Mouse (Mus musculus) embryonic facial prominence, embryonic 14.5 days (tissue): ENCODE measurements around the gene Grik3. TPM values are rescaled to one million over a fixed set of nuclear protein-coding genes. Genes with fewer than 3 reads are reported as not detected.

Experiments
- ATAC-seq: fragments of 200-750 bp; cut with Nextera tagmentation; 2 replicates; pipeline ENCODE4 v1.8.0; 2017; ENCODE audit warnings: low read depth, moderate number of reproducible peaks, moderate TSS enrichment
- DNase-seq: peaks from one replicate; pipeline ENCODE4 v3.0.0-alpha.2; 2015; ENCODE audit warnings: low spot score
- H3K27ac ChIP-seq: fragments of 300-500 bp; sonication (generic); replicated peaks from 2 replicates; pipeline ENCODE4 v1.5.1; 2014; ENCODE audit warnings: low read depth, mild to moderate bottlenecking, low read length, moderate library complexity
- H3K27me3 ChIP-seq: fragments of 300-500 bp; sonication (generic); replicated peaks from 2 replicates; pipeline ENCODE4 v1.6.1; 2014; ENCODE audit warnings: low read length; ENCODE audit not compliant: control insufficient read depth, insufficient read depth
- H3K36me3 ChIP-seq: fragments of 300-500 bp; sonication (generic); 2 replicates; pipeline ENCODE4 v1.6.1; 2014; ENCODE audit warnings: low read length, mixed read lengths; ENCODE audit not compliant: control insufficient read depth, insufficient read depth
- H3K4me1 ChIP-seq: fragments of 300-500 bp; sonication (generic); 2 replicates; pipeline ENCODE4 v1.6.1; 2014; ENCODE audit warnings: antibody characterized with exemption, low read length; ENCODE audit not compliant: control insufficient read depth, insufficient read depth
- H3K4me2 ChIP-seq: fragments of 300-500 bp; sonication (generic); 2 replicates; pipeline ENCODE4 v1.6.1; 2014; ENCODE audit warnings: low read depth, mild to moderate bottlenecking, low read length, moderate library complexity, mixed read lengths
- H3K4me3 ChIP-seq: fragments of 300-500 bp; sonication (generic); 2 replicates; pipeline ENCODE4 v1.5.1; 2014; ENCODE audit warnings: low read depth, mild to moderate bottlenecking, low read length
- H3K9ac ChIP-seq: fragments of 300-500 bp; sonication (generic); 2 replicates; pipeline ENCODE4 v1.6.1; 2014; ENCODE audit warnings: low read depth, mild to moderate bottlenecking, low read length, moderate library complexity, mixed read lengths
- H3K9me3 ChIP-seq: fragments of 300-500 bp; sonication (generic); 2 replicates; pipeline ENCODE4 v1.6.1; 2016; ENCODE audit warnings: low read length; ENCODE audit not compliant: control insufficient read depth
- WGBS: fragments of 180-500 bp; shearing (Covaris S2); extraction: QIAGEN DNeasy Blood & Tissue Kit; methylation state at CpG from one replicate; pipeline ENCODE4 v1.1.7; 2014; 5-methylcytosine and 5-hydroxymethylcytosine counted together
- polyA plus RNA-seq: library from polyadenylated mRNA; unstranded; fragments of >200 nt; fragmentation: Nextera tagmentation; extraction: Ambion mirVana; gene quantifications from 2 replicates; pipeline ENCODE4 v1.2.1, GENCODE M21; 2014

Gene Grik3
- polyA plus RNA-seq, 1 experiment from 2014 or later, result 0.39 TPM

GRCm38 (mm10) chr4:125705746-125706145 lies 215.2 kb downstream of the Grik3 start:
- peak; percentile 67; the same call in 1 of the 2 replicates for ATAC-seq
- Histone ChIP-seq H3K9me3 (no peaks in the 10 kb centered on the region), H3K9ac (no peak overlapping the region), H3K36me3 (no peaks in the 10 kb centered on the region), H3K4me2 (no peak overlapping the region), H3K27ac (peak overlapping the region; percentile 33; the same call in 1 of the 2 replicates), H3K27me3 (no peaks in the 10 kb centered on the region), H3K4me3 (no peak overlapping the region), H3K4me1 (peaks cover 22% of the 10 kb centered on the region)
- 32% methylated on average over 8 of the region's 8 CpGs for WGBS
- DNase-seq, result peak; percentile 67

- WGBS, result 66% methylated on average over 10 of the region's 10 CpGs
- Histone ChIP-seq H3K4me3 (no peak overlapping the region), H3K4me2 (no peak overlapping the region), H3K9me3 (no peaks in the 10 kb centered on the region), H3K9ac (no peak overlapping the region), H3K27me3 (no peaks in the 10 kb centered on the region), H3K27ac (no peak overlapping the region), H3K4me1 (peaks cover 11% of the 10 kb centered on the region), H3K36me3 (no peaks in the 10 kb centered on the region)
- no peak for DNase-seq
- no peak for ATAC-seq
These were observed 219.2 kb downstream of the Grik3 start for GRCm38 (mm10) chr4:125709716-125710115.

GRCm38 (mm10) chr4:125717881-125718280 lies 227.4 kb downstream of the Grik3 start:
- ATAC-seq (no peak), DNase-seq (no peak)
- H3K27me3 ChIP-seq, result no peaks in the 10 kb centered on the region
- no peak overlapping the region for H3K9ac ChIP-seq
- H3K4me2 ChIP-seq, result no peak overlapping the region
- peaks cover 3% of the 10 kb centered on the region; the same call in 1 of the 2 replicates for H3K4me1 ChIP-seq
- no peak overlapping the region for H3K27ac ChIP-seq
- H3K9me3 ChIP-seq, result no peaks in the 10 kb centered on the region
- no peaks in the 10 kb centered on the region for H3K36me3 ChIP-seq
- 62% methylated on average over 6 of the region's 6 CpGs for WGBS
- no peak overlapping the region for H3K4me3 ChIP-seq

DNA sequence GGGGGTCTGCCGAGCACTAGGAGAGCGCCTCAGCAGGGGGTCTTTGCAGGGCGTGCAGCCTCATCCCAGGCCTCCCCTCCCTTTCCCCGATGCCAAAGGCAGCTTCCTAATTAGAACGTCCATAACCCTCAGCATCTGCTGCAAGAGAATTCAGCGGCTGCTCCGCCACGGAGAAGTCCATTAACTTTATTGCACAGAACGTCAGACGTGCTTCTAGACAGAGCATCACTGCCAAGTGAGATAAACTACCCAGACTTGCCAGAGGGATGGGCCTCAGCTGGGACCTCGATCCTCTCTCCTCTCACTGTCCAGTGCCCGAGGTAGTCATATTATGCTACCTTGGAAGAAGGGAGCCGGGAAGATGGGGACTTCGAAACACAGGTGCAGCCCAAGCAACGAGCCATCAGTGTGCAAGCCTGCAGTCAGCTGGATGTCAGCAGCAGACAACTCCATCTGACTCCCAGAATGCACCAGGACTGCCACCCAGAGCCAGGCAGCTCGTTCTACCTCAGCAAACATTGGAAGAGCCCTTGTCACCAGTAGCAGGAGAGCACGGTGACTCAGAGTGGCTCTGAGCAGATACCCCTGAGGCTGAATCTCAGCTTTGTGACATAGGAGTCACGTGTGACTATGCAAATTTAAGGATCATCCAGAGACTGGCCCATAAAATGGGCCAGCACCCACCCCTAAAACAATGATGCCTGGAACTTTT lies 228.1 kb downstream of the Grik3 start:
- Histone ChIP-seq H3K36me3 (no peaks in the 10 kb centered on the region), H3K27me3 (no peaks in the 10 kb centered on the region), H3K4me1 (peaks cover 3% of the 10 kb centered on the region; the same call in 1 of the 2 replicates), H3K4me2 (no peak overlapping the region), H3K9me3 (no peaks in the 10 kb centered on the region), H3K4me3 (no peak overlapping the region), H3K9ac (no peak overlapping the region), H3K27ac (no peak overlapping the region)
- WGBS, result 39% methylated on average over 18 of the region's 18 CpGs
- DNase-seq, result no peak
- peak; percentile 12; the same call in 1 of the 2 replicates for ATAC-seq

DNA sequence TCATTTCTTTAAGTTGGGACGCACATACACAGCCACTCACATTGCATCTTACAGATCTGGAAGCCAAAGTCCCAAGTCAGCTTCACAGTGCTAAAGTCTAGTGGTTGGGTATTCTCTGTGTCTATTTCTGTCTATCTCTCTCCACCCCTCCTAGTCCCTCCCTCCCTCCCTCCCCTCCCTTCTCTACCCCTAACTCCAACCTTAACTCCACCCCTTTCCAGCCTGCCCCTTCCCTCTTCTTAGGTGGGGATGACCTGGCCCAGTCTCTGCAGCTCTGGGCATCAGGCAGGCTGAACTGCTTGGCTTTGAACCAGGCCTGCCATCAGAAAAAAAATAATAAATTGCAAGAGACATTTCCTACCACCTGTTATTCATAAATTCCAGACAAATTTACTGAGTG lies 235.7 kb downstream of the Grik3 start:
- no peaks in the 10 kb centered on the region; the same call in 1 of the 2 replicates for H3K4me1 ChIP-seq
- no peaks in the 10 kb centered on the region for H3K36me3 ChIP-seq
- 80% methylated on average over 1 of the region's 1 CpGs for WGBS
- ATAC-seq (no peak), DNase-seq (no peak)
- H3K4me3 ChIP-seq, result no peak overlapping the region
- no peak overlapping the region for H3K27ac ChIP-seq
- no peak overlapping the region for H3K9ac ChIP-seq
- no peak overlapping the region for H3K4me2 ChIP-seq
- no peaks in the 10 kb centered on the region for H3K9me3 ChIP-seq
- peaks cover 38% of the 10 kb centered on the region for H3K27me3 ChIP-seq

GRCm38 (mm10) chr4:125727030-125727429 lies 236.5 kb downstream of the Grik3 start:
- no peak overlapping the region for H3K27ac ChIP-seq
- H3K4me1 ChIP-seq, result no peaks in the 10 kb centered on the region; the same call in 1 of the 2 replicates
- H3K4me2 ChIP-seq, result no peak overlapping the region
- H3K27me3 ChIP-seq, result peaks cover 40% of the 10 kb centered on the region
- H3K9me3 ChIP-seq, result no peaks in the 10 kb centered on the region
- no peak for ATAC-seq
- H3K9ac ChIP-seq, result no peak overlapping the region
- WGBS, result 22% methylated on average over 9 of the region's 10 CpGs
- no peak for DNase-seq
- no peak overlapping the region for H3K4me3 ChIP-seq
- no peaks in the 10 kb centered on the region for H3K36me3 ChIP-seq

DNA sequence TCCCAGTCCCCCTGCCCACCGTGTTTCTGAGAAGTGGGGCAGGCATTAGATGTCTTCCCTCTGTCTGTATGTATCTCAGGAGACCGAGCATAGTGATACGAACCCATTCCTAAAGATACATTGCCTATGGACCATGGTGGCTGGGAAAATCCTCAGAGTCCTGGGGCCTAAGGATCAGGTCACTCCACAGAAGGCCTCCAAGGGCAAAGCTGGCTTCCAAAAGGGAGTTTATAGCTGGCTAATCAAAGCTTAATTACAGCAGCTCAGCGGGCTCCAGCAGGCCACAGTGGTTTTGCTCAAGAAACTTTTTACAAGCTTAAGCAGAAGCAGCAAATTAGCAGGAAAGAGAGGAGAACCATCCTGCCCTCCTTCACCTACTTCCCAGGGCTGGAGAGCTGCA lies 237.1 kb downstream of the Grik3 start:
- WGBS, result 23% methylated on average over 4 of the region's 4 CpGs
- Histone ChIP-seq H3K9ac (no peak overlapping the region), H3K4me1 (no peaks in the 10 kb centered on the region; the same call in 1 of the 2 replicates), H3K36me3 (no peaks in the 10 kb centered on the region), H3K27ac (no peak overlapping the region), H3K4me3 (no peak overlapping the region), H3K4me2 (no peak overlapping the region), H3K27me3 (peaks cover 40% of the 10 kb centered on the region), H3K9me3 (no peaks in the 10 kb centered on the region)
- ATAC-seq (no peak), DNase-seq (no peak)

DNA sequence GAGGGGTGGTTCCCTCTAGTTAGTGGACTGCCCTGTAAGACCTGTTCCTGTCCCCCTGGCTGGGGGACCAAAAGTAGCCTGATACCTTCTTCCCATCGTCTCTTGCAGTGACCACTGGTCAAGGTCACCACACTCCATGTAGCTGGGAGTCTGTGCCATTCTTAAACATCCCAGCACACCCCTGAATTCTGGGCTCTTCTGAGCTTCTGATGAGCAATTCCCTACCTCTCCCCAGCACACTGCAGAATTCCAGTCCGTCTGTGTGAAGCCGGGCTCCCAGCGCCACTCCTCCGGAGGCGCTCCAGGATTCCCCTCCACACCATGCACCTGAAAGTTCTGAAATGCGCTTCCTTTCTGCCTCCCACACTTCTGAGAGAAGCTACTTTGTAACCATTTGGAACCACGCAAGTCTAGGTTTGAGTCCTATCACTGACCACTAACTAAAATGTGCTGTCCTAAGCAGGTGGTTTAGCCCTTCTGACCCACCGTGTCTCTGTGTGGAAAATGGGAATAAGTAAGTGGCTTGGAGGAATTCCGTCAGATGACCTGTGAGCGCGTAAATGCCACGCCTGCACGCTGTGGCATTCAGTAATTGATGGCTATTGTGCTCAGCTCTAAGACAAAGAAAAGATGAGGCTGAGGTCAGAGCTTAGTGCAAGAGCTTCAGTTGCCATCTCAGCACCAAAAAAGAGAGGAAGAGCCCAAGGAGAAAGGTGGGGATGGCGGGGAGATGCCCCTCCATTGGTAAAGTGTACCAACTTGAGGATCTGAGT lies 237.8 kb downstream of the Grik3 start:
- no peaks in the 10 kb centered on the region for H3K36me3 ChIP-seq
- 17% methylated on average over 15 of the region's 15 CpGs for WGBS
- H3K4me2 ChIP-seq, result no peak overlapping the region
- DNase-seq (no peak), ATAC-seq (no peak)
- no peak overlapping the region for H3K4me3 ChIP-seq
- no peaks in the 10 kb centered on the region for H3K9me3 ChIP-seq
- H3K4me1 ChIP-seq, result no peaks in the 10 kb centered on the region; the same call in 1 of the 2 replicates
- H3K9ac ChIP-seq, result no peak overlapping the region
- no peak overlapping the region for H3K27ac ChIP-seq
- H3K27me3 ChIP-seq, result peaks cover 40% of the 10 kb centered on the region
